Mouse (Mus musculus) left cerebral cortex, postnatal 36 days (tissue): ENCODE measurements around the gene Zc3h18. TPM values are rescaled to one million over a fixed set of nuclear protein-coding genes. Genes with fewer than 3 reads are reported as not detected.

Experiments
- DNase-seq, 2 experiments: peaks; one replicate each; pipeline ENCODE4 v3.0.0; 2021 to 2022; ENCODE audit warnings: low spot score in 2 of 2, mixed read lengths in 1 of 2
- intact Hi-C: fragments of 180-260 bp; cut with DNase I; formaldehyde crosslinking; loops from one replicate; pipeline ENCODE4 v1.15.1; 2025
- total RNA-seq, 2 experiments: library from RNA; stranded (reverse); gene quantifications; 2 replicates each; pipeline ENCODE4 v1.2.3; 2021

Gene Zc3h18
- total RNA-seq, 2 experiments from 2014 or later = 38.8 to 49.9 TPM

GRCm38 (mm10) chr8:122459218-122459900, 83.0 kb downstream of the Zc3h18 start:
- DNase-seq = no peak
- intact Hi-C loops = no loop called here

GRCm38 (mm10) chr8:122459990-122460389, 83.6 kb downstream of the Zc3h18 start:
- intact Hi-C loops = no loop called here
- DNase-seq = no peak

GRCm38 (mm10) chr8:122460524-122461472, 84.4 kb downstream of the Zc3h18 start, which contains the start of gene Snai3:
Snai3 (minus strand) TSS chr8:122460733.
- intact Hi-C loops = no loop called here
- peak; percentile 39 to 40 for DNase-seq

GRCm38 (mm10) chr8:122461473-122462148, 85.2 kb downstream of the Zc3h18 start:
- intact Hi-C loops = no loop called here
- DNase-seq = peak; percentile 81 to 84

DNA sequence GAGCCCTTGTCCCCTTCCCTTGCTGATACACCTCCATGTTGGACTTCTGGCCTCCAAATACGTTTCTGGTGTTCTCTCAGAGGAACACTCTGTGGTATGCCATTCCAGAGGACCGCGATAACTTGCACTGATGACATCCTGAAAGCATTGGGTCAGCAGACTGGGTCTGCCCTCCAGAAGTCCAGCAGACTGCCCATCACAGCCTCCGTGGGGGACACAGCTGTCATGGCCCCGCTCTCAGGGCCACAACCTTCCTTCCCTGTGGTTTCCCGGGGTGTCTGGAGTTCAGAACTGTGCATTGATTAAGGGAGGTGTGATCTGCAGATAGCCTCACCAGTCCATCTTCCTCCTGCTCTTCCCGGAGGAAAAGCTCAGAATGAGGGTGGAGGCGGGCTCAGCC, 86.1 kb downstream of the Zc3h18 start:
- intact Hi-C loops = no loop called here
- DNase-seq = no peak

DNA sequence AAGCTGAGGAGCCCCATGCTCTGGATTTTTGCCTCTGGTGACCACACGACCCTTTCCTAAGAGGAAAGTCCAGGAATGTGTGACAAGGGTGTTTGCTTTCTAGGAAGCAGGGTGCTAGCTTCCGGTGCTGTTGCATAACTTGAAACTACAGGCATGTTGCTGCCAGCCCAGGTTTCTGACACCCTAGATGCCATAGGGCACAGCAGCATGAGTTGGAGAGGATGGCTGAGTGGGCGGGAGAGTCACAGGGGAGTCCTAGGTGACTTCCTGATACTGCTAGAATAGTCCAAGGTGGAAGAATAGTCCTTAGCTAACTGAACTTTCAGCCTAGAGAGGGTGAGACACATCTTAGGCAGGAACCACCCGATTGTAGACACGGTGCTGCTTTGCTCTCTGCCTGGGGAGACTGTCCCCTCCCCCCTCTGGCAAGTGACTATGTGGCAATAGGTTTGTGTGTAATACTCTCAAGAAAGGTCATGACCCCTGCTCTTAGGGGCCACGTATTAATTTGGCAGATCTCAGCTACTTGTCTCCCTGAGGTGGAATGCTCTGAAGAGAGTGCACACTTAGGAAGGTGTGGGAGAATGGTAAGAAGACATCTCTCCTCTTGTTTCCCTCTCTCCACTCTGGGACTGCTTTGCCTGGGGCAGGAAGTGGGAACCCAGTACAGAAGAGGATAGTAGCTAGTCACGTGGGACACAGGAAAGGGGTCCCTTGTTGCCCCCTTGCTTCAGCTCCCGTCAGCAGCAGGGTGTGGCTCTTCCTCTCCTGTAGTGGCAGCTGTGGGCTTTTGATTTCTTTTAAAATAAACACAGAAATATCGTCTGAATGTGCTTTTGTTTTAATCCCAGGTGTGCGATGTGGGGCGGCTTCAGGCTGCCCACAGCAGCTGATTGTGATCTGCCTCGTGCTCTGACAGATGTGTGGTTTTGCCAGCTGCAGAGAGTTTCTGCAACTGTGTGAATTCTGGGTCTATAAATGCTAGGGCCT, 87.5 kb downstream of the Zc3h18 start:
- intact Hi-C loops = no loop called here
- no peak for DNase-seq

GRCm38 (mm10) chr8:122464985-122465384, 88.6 kb downstream of the Zc3h18 start:
- intact Hi-C loops = no loop called here
- no peak for DNase-seq

Other genes starting within 250 kb of the Zc3h18 start
- 10 to 100 TPM; 33.9 to 35.3 TPM for gene Zfpm1, start 94.5 kb upstream of the Zc3h18 start, total RNA-seq
- gene Trhr2, start 15.9 kb upstream of the Zc3h18 start, total RNA-seq = 1 to 10 TPM; 8.0 to 9.2 TPM
- gene Il17c, start 45.4 kb downstream of the Zc3h18 start, total RNA-seq = not detected
- 1 to 10 TPM; 7.9 TPM for gene Cyba, start 56.3 kb downstream of the Zc3h18 start, total RNA-seq
- gene Mvd, start 66.8 kb downstream of the Zc3h18 start, total RNA-seq = 10 to 100 TPM; 20.5 to 30.8 TPM
- under 1 TPM; 0.57 to 0.84 TPM for gene Snai3, start 84.1 kb downstream of the Zc3h18 start, total RNA-seq
- 10 to 100 TPM; 32.2 to 38.9 TPM for gene Rnf166, start 99.5 kb downstream of the Zc3h18 start, total RNA-seq
- 10 to 100 TPM; 19.7 to 29.1 TPM for gene Ctu2, start 99.5 kb downstream of the Zc3h18 start, total RNA-seq
- gene Piezo1, start 174.7 kb downstream of the Zc3h18 start, total RNA-seq = 1 to 10 TPM; 6.5 to 7.6 TPM
- 1 to 10 TPM; 1.8 to 3.5 TPM for gene Cdt1, start 191.4 kb downstream of the Zc3h18 start, total RNA-seq
- 10 to 100 TPM; 54.5 to 62.3 TPM for gene Aprt, start 200.3 kb downstream of the Zc3h18 start, total RNA-seq
- gene Galns, start 234.9 kb downstream of the Zc3h18 start, total RNA-seq = 1 to 10 TPM; 8.8 to 9.2 TPM
- 10 to 100 TPM; 78.7 to 84.5 TPM for gene Trappc2l, start 235.0 kb downstream of the Zc3h18 start, total RNA-seq
- not detected for gene Pabpn1l, start 246.1 kb downstream of the Zc3h18 start, total RNA-seq